Mouse (Mus musculus) limb, embryonic 13.5 days (tissue): Measurements from ENCODE around the gene Nfkbib. TPM values are rescaled to one million over a fixed set of nuclear protein-coding genes. Genes with fewer than 3 reads are reported as not detected.

ENCODE experiments used
- ATAC-seq: fragments of 200-750 bp; cut with Nextera tagmentation; 2 replicates; pipeline ENCODE4 v1.8.0; 2017; ENCODE audit warnings: low read depth, moderate number of reproducible peaks, moderate TSS enrichment; ENCODE audit not compliant: low FRiP score
- H3K27ac ChIP-seq: fragments of 300-500 bp; sonication (generic); 2 replicates; pipeline ENCODE4 v1.5.1; 2015; ENCODE audit warnings: inconsistent platforms, mild to moderate bottlenecking, moderate library complexity
- H3K27me3 ChIP-seq: fragments of 300-500 bp; sonication (generic); 2 replicates; pipeline ENCODE4 v1.6.1; 2015; ENCODE audit warnings: mild to moderate bottlenecking, inconsistent platforms
- H3K36me3 ChIP-seq: fragments of 300-500 bp; sonication (generic); 2 replicates; pipeline ENCODE4 v1.6.1; 2015; ENCODE audit warnings: inconsistent platforms, mild to moderate bottlenecking, moderate library complexity
- H3K4me1 ChIP-seq: fragments of 300-500 bp; sonication (generic); 2 replicates; pipeline ENCODE4 v1.6.1; 2015; ENCODE audit warnings: inconsistent platforms
- H3K4me2 ChIP-seq: fragments of 300-500 bp; sonication (generic); replicated peaks from 2 replicates; pipeline ENCODE4 v1.6.1; 2015; ENCODE audit warnings: inconsistent platforms, mild to moderate bottlenecking, moderate library complexity
- H3K4me3 ChIP-seq: fragments of 300-500 bp; sonication (generic); 2 replicates; pipeline ENCODE4 v1.5.1; 2015; ENCODE audit warnings: moderate library complexity, mild to moderate bottlenecking, inconsistent platforms
- H3K9ac ChIP-seq: fragments of 300-500 bp; sonication (generic); 2 replicates; pipeline ENCODE4 v1.6.1; 2015; ENCODE audit warnings: mild to moderate bottlenecking, inconsistent platforms
- H3K9me3 ChIP-seq: fragments of 300-500 bp; sonication (generic); 2 replicates; pipeline ENCODE4 v1.6.1; 2016; ENCODE audit warnings: inconsistent platforms
- WGBS: fragments of 180-500 bp; shearing (Covaris S2); methylation state at CpG from one replicate; pipeline ENCODE4 v1.1.7; 2015; 5-methylcytosine and 5-hydroxymethylcytosine counted together
- polyA plus RNA-seq: library from polyadenylated mRNA; unstranded; fragments of >200 nt; fragmentation: Nextera tagmentation; extraction: Ambion mirVana; gene quantifications from 2 replicates; pipeline ENCODE4 v1.2.1, GENCODE M21; 2015

Nfkbib gene
- polyA plus RNA-seq, 1 experiment from 2014 or later, result 41.7 TPM

DNA sequence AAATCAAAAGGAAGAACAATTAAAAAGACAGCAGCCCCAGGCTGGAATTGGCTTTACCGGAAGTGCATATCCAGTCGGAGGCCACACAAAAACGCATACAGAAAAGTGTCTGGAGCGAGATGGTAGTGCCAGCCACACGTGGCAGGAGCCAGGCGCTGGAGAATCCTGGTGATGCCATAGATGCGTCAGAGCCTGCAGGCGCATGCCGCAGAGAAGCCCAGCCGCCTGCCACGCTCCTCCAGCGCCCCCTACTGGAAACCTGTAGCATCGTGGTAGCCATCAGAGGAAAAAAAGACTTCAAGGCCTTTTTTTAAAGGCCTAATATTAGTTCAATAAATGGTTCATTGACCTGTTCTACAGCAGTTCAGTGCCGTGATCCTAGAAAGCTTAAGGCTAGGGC is 40.7 kb downstream of the Nfkbib start:
- H3K4me3 ChIP-seq, result no peak overlapping the region
- H3K9me3 ChIP-seq, result peaks cover 6% of the 10 kb centered on the region
- H3K36me3 ChIP-seq, result peaks cover 54% of the 10 kb centered on the region
- no peak overlapping the region for H3K27ac ChIP-seq
- peak; percentile 51; the same call in 1 of the 2 replicates for ATAC-seq
- 9% methylated on average over 14 of the region's 14 CpGs for WGBS
- 0 out of 2 replicates have a peak, but pooled peaks cover 4% of the 10 kb centered on the region for H3K4me1 ChIP-seq
- H3K27me3 ChIP-seq, result peaks cover under 1% of the 10 kb centered on the region; the same call in 1 of the 2 replicates
- 0 out of 2 replicates have a peak overlapping the region, but pooled peaks have one; percentile 3 for H3K4me2 ChIP-seq
- H3K9ac ChIP-seq, result no peak overlapping the region

DNA sequence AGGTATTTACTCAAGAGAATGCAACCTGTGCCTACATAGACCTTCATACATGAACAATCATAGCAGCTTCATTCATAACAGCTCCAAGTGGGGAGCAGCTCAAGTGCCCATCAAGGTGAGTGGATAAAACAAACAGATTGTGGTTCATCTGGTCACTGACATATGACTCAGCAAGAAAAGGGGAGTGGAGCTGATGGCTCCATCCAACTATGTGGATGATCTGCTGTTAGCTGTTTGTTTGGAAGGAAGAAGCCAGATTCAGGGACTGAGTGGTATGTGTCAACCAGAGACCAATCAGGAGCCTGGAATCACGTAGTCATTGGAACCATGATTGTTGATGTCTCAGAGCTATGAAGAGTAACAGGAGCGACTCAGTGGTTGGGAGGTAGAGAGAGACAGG is 42.7 kb downstream of the Nfkbib start:
- H3K4me3 ChIP-seq, result no peak overlapping the region
- 90% methylated on average over 2 of the region's 2 CpGs for WGBS
- H3K36me3 ChIP-seq, result peaks cover 38% of the 10 kb centered on the region
- H3K27ac ChIP-seq, result no peak overlapping the region
- no peak for ATAC-seq
- peaks cover 11% of the 10 kb centered on the region; the same call in 1 of the 2 replicates for H3K4me1 ChIP-seq
- no peaks in the 10 kb centered on the region for H3K9me3 ChIP-seq
- no peak overlapping the region for H3K4me2 ChIP-seq
- no peaks in the 10 kb centered on the region for H3K27me3 ChIP-seq
- H3K9ac ChIP-seq, result no peak overlapping the region

DNA sequence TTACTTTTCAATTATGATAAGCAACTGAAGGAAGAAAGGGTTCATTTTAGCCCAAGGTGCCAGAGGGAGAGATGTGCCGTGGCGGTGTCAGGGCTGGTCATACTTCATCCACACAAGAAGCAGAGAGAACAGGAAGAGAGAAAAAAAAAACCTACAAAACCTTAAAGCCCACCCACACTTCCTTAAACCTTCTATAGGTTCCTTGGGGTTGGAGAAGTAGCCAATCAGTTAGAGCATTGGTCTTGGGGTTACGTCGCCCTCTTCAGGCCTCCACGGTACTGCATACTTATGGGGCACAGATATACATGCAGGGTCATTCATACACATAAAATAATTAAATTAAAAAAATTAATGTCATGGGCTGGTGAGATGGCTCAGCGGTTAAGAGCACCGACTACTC is 45.2 kb downstream of the Nfkbib start:
- Histone ChIP-seq H3K9ac (no peak overlapping the region), H3K4me3 (no peak overlapping the region), H3K27me3 (no peaks in the 10 kb centered on the region), H3K27ac (no peak overlapping the region), H3K4me2 (no peak overlapping the region), H3K4me1 (peaks cover 32% of the 10 kb centered on the region), H3K9me3 (no peaks in the 10 kb centered on the region), H3K36me3 (peaks cover 22% of the 10 kb centered on the region)
- ATAC-seq, result no peak
- 93% methylated on average over 7 of the region's 7 CpGs for WGBS

DNA sequence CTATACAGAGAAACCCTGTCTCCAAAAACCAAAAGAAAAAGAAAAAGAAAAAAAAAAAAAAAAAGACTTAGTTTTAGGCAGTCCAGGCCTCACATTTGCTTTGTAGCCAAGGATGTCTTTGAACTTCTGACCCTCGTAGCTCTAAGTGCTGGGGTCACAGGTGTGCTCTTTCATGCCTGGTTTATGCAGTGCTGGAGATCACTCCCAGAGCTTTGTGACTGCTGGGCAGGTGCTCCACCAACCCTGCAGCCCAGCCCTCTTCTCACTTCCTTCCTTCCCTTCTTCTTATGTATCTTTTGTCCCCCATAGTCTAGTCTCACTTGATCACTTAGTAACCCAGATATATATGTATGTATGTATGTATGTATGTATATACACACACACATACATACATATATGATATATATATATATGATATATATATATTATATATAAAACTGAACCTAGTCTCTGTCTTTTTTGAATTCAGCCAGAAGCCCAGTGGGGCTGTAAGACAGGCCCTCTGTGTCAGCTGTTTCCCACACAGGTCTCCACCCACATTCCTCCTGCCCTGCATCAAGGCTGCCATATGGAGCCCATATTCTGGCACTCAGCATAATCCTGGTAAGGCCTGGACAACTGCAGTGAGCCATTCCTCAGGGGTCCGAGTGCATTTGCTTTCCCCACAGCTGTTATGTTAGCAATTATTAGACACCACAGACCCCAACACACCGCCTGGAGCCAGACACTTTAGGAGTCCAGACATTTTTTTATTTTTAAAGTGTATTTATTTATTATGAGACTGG is 46.4 kb downstream of the Nfkbib start:
- H3K4me1 ChIP-seq, result peaks cover 32% of the 10 kb centered on the region
- no peak overlapping the region for H3K4me2 ChIP-seq
- peak; percentile 65 for ATAC-seq
- no peak overlapping the region for H3K9ac ChIP-seq
- H3K27ac ChIP-seq, result no peak overlapping the region
- H3K27me3 ChIP-seq, result no peaks in the 10 kb centered on the region
- no peak overlapping the region for H3K4me3 ChIP-seq
- H3K9me3 ChIP-seq, result no peaks in the 10 kb centered on the region
- peaks cover 20% of the 10 kb centered on the region for H3K36me3 ChIP-seq
- WGBS, result 30% methylated on average over 3 of the region's 3 CpGs

DNA sequence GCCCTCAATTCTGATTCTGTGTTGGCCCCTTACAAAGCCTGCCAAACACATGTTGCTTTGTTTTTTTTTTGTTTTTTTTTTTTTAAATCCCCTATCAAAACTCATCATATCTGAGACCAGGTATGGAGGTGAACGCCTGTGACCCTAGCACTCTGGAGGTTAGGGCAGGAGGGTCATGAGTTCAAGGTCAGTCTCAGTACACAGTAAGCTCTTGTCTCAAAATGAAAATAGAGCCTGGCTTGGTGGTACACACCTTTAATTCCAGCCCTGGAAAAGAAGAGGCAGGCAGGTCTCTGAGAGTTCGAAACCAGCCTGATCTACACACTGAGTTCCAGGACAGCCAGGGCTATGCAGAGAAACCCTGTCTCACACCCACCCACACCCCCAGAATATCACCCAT is 47.7 kb downstream of the Nfkbib start:
- Histone ChIP-seq H3K27ac (no peak overlapping the region), H3K9me3 (no peaks in the 10 kb centered on the region), H3K27me3 (no peaks in the 10 kb centered on the region), H3K36me3 (peaks cover 7% of the 10 kb centered on the region), H3K4me2 (no peak overlapping the region), H3K4me1 (peaks cover 34% of the 10 kb centered on the region), H3K9ac (no peak overlapping the region), H3K4me3 (no peak overlapping the region)
- WGBS, result 77% methylated on average over 2 of the region's 2 CpGs
- no peak for ATAC-seq

DNA sequence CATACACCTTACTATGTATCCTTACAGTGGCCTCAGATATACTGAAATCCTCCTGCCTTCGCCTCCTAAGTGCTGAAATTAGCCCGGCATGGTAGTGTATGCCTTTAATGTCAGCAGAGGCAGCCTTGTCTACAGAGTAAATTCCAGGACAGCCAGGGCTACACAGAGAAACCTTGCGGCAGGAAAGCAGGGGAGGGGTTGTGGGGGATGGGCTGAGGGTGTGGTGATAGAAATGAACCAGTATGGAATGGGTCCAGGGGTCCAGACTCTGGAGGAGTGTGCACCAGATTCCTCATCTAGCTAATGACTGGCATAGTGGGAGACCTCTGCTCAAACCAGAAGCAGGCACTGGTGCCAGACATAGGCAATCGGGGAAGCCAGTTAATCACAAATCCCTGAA is 48.2 kb downstream of the Nfkbib start:
- Histone ChIP-seq H3K4me2 (peak overlapping the region; percentile 28; the same call in 1 of the 2 replicates), H3K27me3 (no peaks in the 10 kb centered on the region), H3K9me3 (no peaks in the 10 kb centered on the region), H3K36me3 (peaks cover 2% of the 10 kb centered on the region), H3K4me3 (no peak overlapping the region), H3K27ac (no peak overlapping the region), H3K9ac (no peak overlapping the region), H3K4me1 (peaks cover 37% of the 10 kb centered on the region)
- ATAC-seq, result no peak
- 38% methylated on average over 4 of the region's 4 CpGs for WGBS

DNA sequence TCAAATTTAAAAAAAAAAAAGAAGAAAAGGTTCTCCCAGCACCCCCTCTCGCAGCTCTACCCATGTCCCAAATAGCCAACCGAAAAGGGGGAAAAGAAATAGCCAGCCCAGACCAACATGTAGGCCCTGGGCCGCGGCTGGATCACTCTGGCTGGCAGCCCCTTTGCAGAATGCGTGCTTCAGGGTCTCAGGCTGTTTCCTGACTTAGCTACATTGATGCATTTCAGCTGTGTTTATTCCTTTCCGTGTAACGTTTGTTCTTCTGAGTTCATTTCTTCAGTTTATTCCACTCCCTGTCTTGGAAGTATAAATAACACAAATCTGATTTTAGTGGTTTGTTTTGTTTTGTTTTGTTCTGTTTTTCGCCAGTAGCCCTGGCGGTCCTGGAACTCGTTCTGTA is 49.6 kb downstream of the Nfkbib start:
- peaks cover 37% of the 10 kb centered on the region for H3K4me1 ChIP-seq
- ATAC-seq, result no peak
- H3K27me3 ChIP-seq, result no peaks in the 10 kb centered on the region
- peak overlapping the region; percentile 35; the same call in 1 of the 2 replicates for H3K9ac ChIP-seq
- H3K4me2 ChIP-seq, result peak overlapping the region; percentile 71
- whole genome bisulfite sequencing, result 78% methylated on average over 10 of the region's 10 CpGs
- no peak overlapping the region; the same call in 1 of the 2 replicates for H3K27ac ChIP-seq
- no peaks in the 10 kb centered on the region for H3K36me3 ChIP-seq
- peak overlapping the region; percentile 59 for H3K4me3 ChIP-seq
- H3K9me3 ChIP-seq, result no peaks in the 10 kb centered on the region

DNA sequence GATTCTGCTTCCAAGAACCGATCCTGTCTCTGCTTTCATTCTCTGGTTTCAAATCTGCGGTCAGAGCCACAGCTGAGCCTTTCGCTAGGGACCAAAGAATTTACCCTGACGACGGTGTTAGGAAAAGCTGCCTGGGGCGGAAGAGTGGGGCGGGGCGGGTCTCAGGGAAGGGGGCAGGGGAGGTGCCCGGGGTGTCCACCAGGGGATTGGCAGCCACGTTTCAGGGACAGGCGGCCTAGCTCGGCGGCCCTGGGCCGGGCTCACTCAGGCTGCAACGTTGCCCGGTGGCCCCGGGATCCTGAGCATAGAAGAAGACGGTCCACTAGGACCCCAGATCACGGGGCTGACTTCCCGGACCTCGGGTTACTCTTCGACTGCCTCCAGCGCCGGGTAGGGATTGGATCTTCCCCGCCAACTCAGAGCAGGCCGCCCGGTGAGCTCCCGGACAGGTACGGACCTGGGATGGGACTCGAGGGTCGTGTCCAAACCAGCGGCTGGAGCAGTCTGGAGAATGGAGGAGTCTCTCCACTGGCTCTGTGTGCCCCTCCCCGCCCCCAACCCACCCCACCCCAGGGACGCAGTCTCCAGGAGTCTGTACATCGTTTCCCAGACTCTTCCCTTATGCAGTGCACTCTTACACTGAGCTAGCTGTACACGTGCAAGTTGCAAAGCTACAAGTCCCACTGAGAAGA is 50.6 kb downstream of the Nfkbib start, which contains the start of gene Fbxo17:
TSS of gene Fbxo17 (plus strand) at position 215 of the 692 bp plus-strand sequence.
- Histone ChIP-seq H3K9ac (peak within 1 kb of the TSS; percentile 84), H3K4me2 (peak within 1 kb of the TSS; percentile 71), H3K9me3 (no peaks in the 10 kb centered on the region), H3K27me3 (no peaks in the 10 kb centered on the region), H3K4me3 (peak within 1 kb of the TSS; percentile 59), H3K36me3 (no peaks in the 10 kb centered on the region), H3K4me1 (peaks cover 37% of the 10 kb centered on the region), H3K27ac (peak within 1 kb of the TSS; percentile 79)
- peak; percentile 82 for ATAC-seq
- WGBS, result 3% methylated on average over 36 of the region's 36 CpGs

DNA sequence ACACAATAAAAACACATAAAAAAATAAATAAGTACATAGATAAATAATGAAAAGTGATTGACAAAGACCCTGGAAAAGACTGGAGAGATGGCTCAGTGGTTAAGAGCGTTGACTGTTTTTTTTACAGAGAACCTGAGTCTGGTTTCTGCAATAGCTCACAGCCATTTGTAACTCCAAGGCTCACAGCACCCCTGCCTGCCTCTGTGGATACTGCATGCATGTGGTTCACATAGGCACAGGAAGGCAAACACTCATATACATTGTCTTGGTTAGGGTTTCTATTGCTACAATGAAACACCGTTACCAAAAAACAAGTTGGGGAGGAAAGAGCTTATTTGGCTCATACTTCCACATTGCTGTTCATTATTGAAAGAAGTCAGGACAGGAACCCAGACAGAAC is 51.7 kb downstream of the Nfkbib start:
- Histone ChIP-seq H3K9me3 (no peaks in the 10 kb centered on the region), H3K9ac (no peak overlapping the region), H3K4me3 (no peak overlapping the region), H3K4me1 (peaks cover 30% of the 10 kb centered on the region), H3K27me3 (no peaks in the 10 kb centered on the region), H3K36me3 (no peaks in the 10 kb centered on the region), H3K27ac (no peak overlapping the region), H3K4me2 (peak overlapping the region; percentile 71)
- ATAC-seq, result no peak
- 93% methylated on average over 2 of the region's 2 CpGs for WGBS

DNA sequence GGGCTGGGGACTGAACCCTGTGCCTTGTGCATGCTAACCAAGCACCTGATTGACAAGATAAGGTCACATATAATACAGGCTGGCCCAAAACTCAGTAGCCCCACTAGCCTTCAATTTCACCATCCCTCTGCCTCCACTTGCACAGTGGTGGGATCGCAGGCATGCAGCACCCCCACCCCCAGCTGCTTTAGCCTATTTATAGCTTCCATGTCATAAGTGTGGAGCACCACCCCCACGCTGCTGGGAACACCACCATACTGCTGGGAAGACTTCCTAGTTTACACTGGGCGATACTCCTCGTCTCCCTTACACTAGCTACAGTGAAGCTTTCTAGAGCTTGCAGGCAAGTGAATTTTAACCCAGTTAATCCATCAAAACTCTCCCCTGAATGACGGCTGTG is 52.6 kb downstream of the Nfkbib start:
- peaks cover 30% of the 10 kb centered on the region for H3K4me1 ChIP-seq
- H3K4me3 ChIP-seq, result no peak overlapping the region
- no peak overlapping the region for H3K27ac ChIP-seq
- H3K4me2 ChIP-seq, result no peak overlapping the region
- H3K27me3 ChIP-seq, result no peaks in the 10 kb centered on the region
- no peak for ATAC-seq
- no peaks in the 10 kb centered on the region for H3K9me3 ChIP-seq
- no peaks in the 10 kb centered on the region for H3K36me3 ChIP-seq
- WGBS, result 77% methylated on average over 5 of the region's 5 CpGs
- H3K9ac ChIP-seq, result no peak overlapping the region

DNA sequence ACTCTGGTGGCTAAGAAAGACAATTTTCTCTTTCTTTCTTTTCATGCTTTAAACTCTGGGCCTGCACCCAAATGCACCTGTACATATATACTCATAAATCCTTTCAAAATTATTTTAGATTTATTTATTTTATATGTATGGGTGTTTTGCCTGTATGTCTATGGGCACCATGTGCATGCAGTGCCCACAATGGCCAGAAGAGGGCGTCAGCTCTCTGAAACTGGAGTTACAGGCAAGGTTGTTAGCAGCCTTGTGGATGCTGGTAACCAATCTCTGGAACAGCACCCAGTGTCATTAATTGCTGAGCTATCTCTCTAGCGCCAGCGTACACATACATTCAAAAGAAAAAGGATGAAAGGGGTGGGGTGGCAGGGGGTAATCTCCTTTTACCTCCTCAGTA is 56.4 kb downstream of the Nfkbib start:
- Histone ChIP-seq H3K36me3 (no peaks in the 10 kb centered on the region), H3K4me1 (peaks cover 5% of the 10 kb centered on the region; the same call in 1 of the 2 replicates), H3K27me3 (no peaks in the 10 kb centered on the region), H3K9ac (no peak overlapping the region), H3K9me3 (no peaks in the 10 kb centered on the region), H3K4me3 (no peak overlapping the region), H3K27ac (no peak overlapping the region), H3K4me2 (no peak overlapping the region)
- 68% methylated on average over 3 of the region's 3 CpGs for WGBS
- no peak for ATAC-seq

DNA sequence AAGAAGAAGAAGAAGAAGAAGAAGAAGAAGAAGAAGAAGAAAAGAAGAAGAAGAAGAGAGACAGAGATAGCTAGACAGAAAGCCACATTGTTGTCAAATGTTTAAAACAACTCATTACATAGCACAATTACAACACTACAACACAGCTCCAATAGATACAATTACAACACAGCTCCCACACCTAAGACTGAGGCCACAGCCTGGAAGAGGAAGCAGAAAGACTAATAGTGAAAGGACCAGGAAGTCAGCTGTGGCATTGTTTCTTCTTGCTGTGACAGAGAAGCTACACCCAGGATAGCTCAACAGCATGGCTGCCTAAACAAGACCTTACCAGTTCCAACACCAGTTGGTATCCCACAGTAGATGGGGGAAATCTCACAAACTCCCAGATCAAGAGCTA is 57.9 kb downstream of the Nfkbib start:
- H3K36me3 ChIP-seq, result no peaks in the 10 kb centered on the region
- peaks cover 1% of the 10 kb centered on the region; the same call in 1 of the 2 replicates for H3K4me1 ChIP-seq
- no peak overlapping the region for H3K4me2 ChIP-seq
- no peak overlapping the region for H3K9ac ChIP-seq
- no peaks in the 10 kb centered on the region for H3K27me3 ChIP-seq
- H3K27ac ChIP-seq, result no peak overlapping the region
- ATAC-seq, result no peak
- H3K9me3 ChIP-seq, result 0 out of 2 replicates have a peak, but pooled peaks cover 3% of the 10 kb centered on the region
- H3K4me3 ChIP-seq, result no peak overlapping the region
